Mouse (Mus musculus): ENCODE measurements around the gene Vapb.

DNA sequence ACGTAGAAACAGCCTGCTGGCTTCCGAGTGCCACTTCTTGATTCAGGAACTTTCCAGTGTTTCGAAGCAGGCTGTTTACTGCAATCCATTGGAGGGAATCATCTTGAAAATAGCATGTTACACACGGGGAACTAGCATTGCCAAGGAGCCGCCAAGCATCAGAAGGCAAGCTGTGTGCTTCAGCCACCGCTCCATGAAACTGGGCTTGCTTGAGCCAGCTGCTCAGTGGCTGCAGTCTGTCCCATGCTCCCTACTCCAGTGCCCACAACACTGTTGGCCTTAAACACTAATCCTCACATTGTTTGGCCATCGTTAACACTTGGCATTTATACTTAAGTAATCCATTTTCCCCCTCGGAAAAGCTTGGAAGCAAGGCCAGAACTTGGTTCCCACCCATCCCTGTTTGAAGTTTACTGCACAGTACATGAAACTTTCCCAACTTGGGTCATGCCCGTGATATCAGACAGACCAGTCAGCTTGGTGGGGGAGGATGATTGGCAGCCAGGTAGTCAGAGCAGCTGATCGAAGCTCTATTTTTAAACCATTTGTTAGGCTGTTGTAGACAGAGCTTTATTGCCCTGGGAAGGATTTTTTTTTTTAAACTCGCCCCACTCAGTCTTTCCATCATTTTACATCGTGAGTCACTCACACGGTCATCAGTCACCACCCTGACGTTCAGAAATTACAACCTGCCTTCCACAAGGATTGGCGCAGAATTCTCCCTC is 31.3 kb upstream of the Vapb start:
- TF ChIP-seq CTCF (IDR thresholded peaks at IDR 0.05; ENCODE audit: low read depth) (no peak), EP300 (IDR thresholded peaks at IDR 0.05; ENCODE audit: low read depth) (no peak)

Measured in liver, postnatal 0 days (tissue).